In genomic region chr13:34993983-34994811, GRCm38 (mm10) we compare ENCODE assay signal across 8 mouse cellular contexts. TPM values are rescaled to one million over a fixed set of nuclear protein-coding genes. Genes with fewer than 3 reads are reported as not detected.
DNase-seq lines count a peak whose midpoint lies in the region; ATAC-seq and TF ChIP-seq lines count a peak whose summit lies in the region.

No protein-coding gene starts in this region.

- CTCF ChIA-PET in Patski (lab: Charles Lee), result interaction anchor here (1.0 to 2.1 kb wide), 8 partner anchors 10 to 953 kb away, joined by 3 to 13 read pairs (median 4); no protein-coding TSS in a partner anchor

- H3K9me3 ChIP-seq in hindbrain, embryonic 13.5 days, result peaks cover 8% of the 10 kb centered on the region; the same call in 1 of the 2 replicates

- in situ Hi-C loops in Patski (cut with MboI; ENCODE audit: low pct_unique_long_range_greater_than_20kb), result no loop called here

- peak overlapping the region; percentile 83 for H3K9ac ChIP-seq in hindbrain, embryonic 13.5 days

- ATAC-seq in Patski, result peak; percentile 85
- ATAC-seq in hindbrain, embryonic 13.5 days (ENCODE audit: low FRiP score), result peak; percentile 98

- peak; percentile 79 for DNase-seq in Patski (ENCODE audit: low read depth, low spot score)
- peak; percentile 95 to 97 for DNase-seq in cerebellum, postnatal 14 days
- peak; percentile 81 to 88 for DNase-seq in frontal cortex, postnatal 14 days (ENCODE audit: low spot score in 2 of 2)
- DNase-seq in layer of hippocampus, postnatal 25 days (ENCODE audit: extremely low spot score in 1 of 2, low spot score in 1 of 2), result peak; percentile 74 to 75
- DNase-seq in lung, postnatal 25 days (ENCODE audit: low spot score), result peak; percentile 97
- peak; percentile 94 for DNase-seq in retina, embryonic 14.5 days (ENCODE audit: low spot score)
- peak; percentile 98 for DNase-seq in thymus, postnatal 4 days

- peak overlapping the region; percentile 68 for H3K4me2 ChIP-seq in hindbrain, embryonic 13.5 days

- H3K4me1 ChIP-seq in hindbrain, embryonic 13.5 days (replicated peaks), result peaks cover 31% of the 10 kb centered on the region

- peak overlapping the region; percentile 63 for H3K4me3 ChIP-seq in hindbrain, embryonic 13.5 days

- POLR2A ChIA-PET in Patski (lab: Charles Lee), result interaction anchor here (0.6 to 1.8 kb wide), 7 partner anchors 10 to 884 kb away, joined by 3 to 5 read pairs (median 3); no protein-coding TSS in a partner anchor

- H3K36me3 ChIP-seq in hindbrain, embryonic 13.5 days, result peaks cover 13% of the 10 kb centered on the region

- no peak for TF ChIP-seq CTCF in Patski (IDR thresholded peaks at IDR 0.05)

- 2% methylated on average over 33 of the region's 33 CpGs for WGBS in hindbrain, embryonic 13.5 days

- peak overlapping the region; percentile 87 for H3K27ac ChIP-seq in hindbrain, embryonic 13.5 days

- H3K27me3 ChIP-seq in Patski, result no peaks in the 10 kb centered on the region
- H3K27me3 ChIP-seq in hindbrain, embryonic 13.5 days, result no peaks in the 10 kb centered on the region

RNA-seq across cellular contexts. Expression of gene Eci3, which starts 30.6 kb away (rescaled TPM):
- polyA plus RNA-seq in Patski (2021), result 3.6 TPM
- 0.44 and 0.65 TPM in 2 replicates for polyA plus RNA-seq in hindbrain, embryonic 13.5 days (2015; fragmentation: Nextera tagmentation; extraction: Ambion mirVana)
- under 1 TPM; 0.54 to 0.89 TPM for total RNA-seq in layer of hippocampus, postnatal 25 days (2021)

RNA-seq across cellular contexts. Expression of gene Eci2, which starts 32.7 kb away (rescaled TPM):
- 453 TPM for polyA plus RNA-seq in Patski (2021)
- 115 and 119 TPM in 2 replicates for polyA plus RNA-seq in hindbrain, embryonic 13.5 days (2015; fragmentation: Nextera tagmentation; extraction: Ambion mirVana)
- 10 to 100 TPM; 45.9 to 49.5 TPM for total RNA-seq in layer of hippocampus, postnatal 25 days (2021)

Comparison
In these comparisons a context has a peak if more than half of its experiments do, and no peak if none do; other contexts are left out.
1. Peak in every context shown above with its lines: DNase-seq, ATAC-seq, H3K4me3 ChIP-seq and H3K27ac ChIP-seq.